Comparison of ENCODE assay signal across 14 mouse cellular contexts in the genomic region with DNA sequence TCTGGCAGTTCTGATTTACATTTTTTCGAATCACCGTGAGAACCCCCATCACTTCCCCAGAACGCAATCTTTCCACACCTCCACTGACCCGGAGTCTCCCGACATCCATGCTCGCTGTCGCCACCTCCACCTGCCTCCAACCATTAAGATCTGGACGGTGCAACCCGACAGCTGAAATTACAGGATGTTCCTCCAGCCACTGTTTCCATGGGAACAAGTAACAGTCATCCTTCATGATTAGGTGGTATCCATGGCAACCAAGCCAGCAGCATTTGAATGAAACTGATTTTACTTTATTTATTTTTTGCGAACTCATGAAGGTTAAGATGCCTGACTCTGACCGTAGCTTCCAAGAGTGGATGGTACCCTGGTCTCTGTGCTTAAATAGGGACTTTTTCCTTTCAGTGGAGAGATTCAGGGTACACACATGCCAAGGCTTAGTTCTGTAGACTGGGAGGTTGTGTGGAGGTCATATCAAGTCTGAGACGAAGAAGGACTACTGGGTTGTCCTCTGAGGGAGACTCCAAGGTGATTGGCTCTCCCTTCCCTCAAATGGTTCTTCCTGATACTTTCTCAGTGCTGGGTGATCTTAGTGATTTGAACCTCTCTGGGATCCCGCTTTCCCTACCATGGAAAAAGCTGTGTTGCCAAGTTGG.
DNase-seq lines count a peak whose midpoint lies in the region; ATAC-seq lines count a peak whose summit lies in the region.
"Had no signal": no experiment of that assay in that cellular context is flagged by ENCODE, and none has a peak within 500 bp of the region (broad histone marks: within the 10 kb centered on the region; RNA-seq: fewer than 3 reads in every experiment).

No protein-coding gene starts in this region.

- ATAC-seq in frontal cortex, adult (ENCODE audit: low TSS enrichment), result peak; percentile 11; the same call in 1 of the 2 replicates
- ATAC-seq in midbrain, embryonic 13.5 days, result peak; percentile 63
- ATAC-seq: liver, postnatal 0 days had no signal

- peaks cover 16% of the 10 kb centered on the region for H3K4me1 ChIP-seq in midbrain, embryonic 13.5 days (replicated peaks)

- H3K27me3 ChIP-seq in midbrain, embryonic 13.5 days, result no peaks in the 10 kb centered on the region
- H3K27me3 ChIP-seq: embryonic facial prominence, embryonic 15.5 days had no signal

- H3K36me3 ChIP-seq in midbrain, embryonic 13.5 days, result no peaks in the 10 kb centered on the region

- WGBS in midbrain, embryonic 13.5 days, result 58% methylated on average over 13 of the region's 13 CpGs

- no peak overlapping the region for H3K9ac ChIP-seq in midbrain, embryonic 13.5 days (replicated peaks)
- H3K9ac ChIP-seq: embryonic facial prominence, embryonic 15.5 days; liver, postnatal 0 days had no signal

- DNase-seq in frontal cortex, postnatal 25 days (ENCODE audit: low spot score in 2 of 2), result no peak
- peak; percentile 53 to 78 for DNase-seq in right cerebral cortex, postnatal 10 days (ENCODE audit: low spot score in 2 of 2)
- DNase-seq in right cerebral cortex, postnatal 36 days (ENCODE audit: low spot score in 2 of 2), result no peak
- DNase-seq in kidney, postnatal 14 days, result no peak
- DNase-seq in ovary, postnatal 10 days (ENCODE audit: low spot score), result no peak
- DNase-seq in kidney, adult 9 months, result no peak
- DNase-seq: cerebellum, postnatal 25 days; liver, postnatal 0 days had no signal

- H3K9me3 ChIP-seq in midbrain, embryonic 13.5 days, result no peaks in the 10 kb centered on the region
- H3K9me3 ChIP-seq: embryonic facial prominence, embryonic 15.5 days; heart, embryonic 10.5 days; limb, embryonic 10.5 days had no signal

- H3K27ac ChIP-seq in midbrain, embryonic 13.5 days, result peak overlapping the region; percentile 25
- H3K27ac ChIP-seq: embryonic facial prominence, embryonic 15.5 days; heart, embryonic 10.5 days; limb, embryonic 10.5 days; macrophage had no signal

- no peak overlapping the region for H3K4me2 ChIP-seq in midbrain, embryonic 13.5 days (replicated peaks)
- H3K4me2 ChIP-seq: embryonic facial prominence, embryonic 15.5 days had no signal

- no peak overlapping the region for H3K4me3 ChIP-seq in midbrain, embryonic 13.5 days (replicated peaks)
- H3K4me3 ChIP-seq: embryonic facial prominence, embryonic 15.5 days; heart, embryonic 10.5 days; limb, embryonic 10.5 days had no signal

Comparison
In these comparisons a context has a peak if more than half of its experiments do, and no peak if none do; other contexts are left out.
1. DNase-seq: peak in right cerebral cortex, postnatal 10 days (2 of 2); none in frontal cortex, postnatal 25 days (0 of 2), right cerebral cortex, postnatal 36 days (0 of 2), kidney, postnatal 14 days (single experiment), ovary, postnatal 10 days (single experiment) and kidney, adult 9 months (single experiment).